Mouse (Mus musculus): ENCODE measurements around the gene Fam84b. TPM values are rescaled to one million over a fixed set of nuclear protein-coding genes. Genes with fewer than 3 reads are reported as not detected.

Gene Fam84b
- polyA plus RNA-seq, 1 experiment from 2014 or later = 32.1 TPM

GRCm38 (mm10) chr15:60779531-60779973 is 74.0 kb downstream of the Fam84b start:
- 76% methylated on average over 1 of the region's 1 CpGs for WGBS
- Histone ChIP-seq H3K36me3 (ENCODE audit: insufficient read depth) (no peaks in the 10 kb centered on the region), H3K4me3 (ENCODE audit: low read depth, low read length) (no peak overlapping the region), H3K4me1 (ENCODE audit: insufficient read depth) (no peaks in the 10 kb centered on the region), H3K9me3 (ENCODE audit: low read depth, low read length) (no peaks in the 10 kb centered on the region), H3K9ac (no peak overlapping the region), H3K27me3 (ENCODE audit: insufficient read depth, low read length) (no peaks in the 10 kb centered on the region), H3K4me2 (no peak overlapping the region), H3K27ac (ENCODE audit: low read depth) (no peak overlapping the region)
- DNase-seq (no peak), ATAC-seq (ENCODE audit: insufficient read depth) (no peak)
- no peak for TF ChIP-seq CTCF (IDR thresholded peaks at IDR 0.05; ENCODE audit: low read depth)

GRCm38 (mm10) chr15:60779063-60779462 is 74.5 kb downstream of the Fam84b start:
- no peaks in the 10 kb centered on the region for H3K4me1 ChIP-seq (ENCODE audit: insufficient read depth)
- H3K4me2 ChIP-seq = no peak overlapping the region
- no peak for ATAC-seq (ENCODE audit: insufficient read depth)
- no peak for DNase-seq
- no peak overlapping the region for H3K9ac ChIP-seq
- no peaks in the 10 kb centered on the region for H3K9me3 ChIP-seq (ENCODE audit: low read depth, low read length)
- H3K36me3 ChIP-seq (ENCODE audit: insufficient read depth) = no peaks in the 10 kb centered on the region
- TF ChIP-seq CTCF (IDR thresholded peaks at IDR 0.05; ENCODE audit: low read depth) = no peak
- H3K4me3 ChIP-seq (ENCODE audit: low read depth, low read length) = no peak overlapping the region
- H3K27me3 ChIP-seq (ENCODE audit: insufficient read depth, low read length) = no peaks in the 10 kb centered on the region
- 75% methylated on average over 4 of the region's 4 CpGs for WGBS
- no peak overlapping the region for H3K27ac ChIP-seq (ENCODE audit: low read depth)

Other genes starting within 250 kb of the Fam84b start
- gene A1bg, start 69.2 kb upstream of the Fam84b start, polyA plus RNA-seq (2014; fragmentation: Nextera tagmentation; extraction: Ambion mirVana) = not detected in 2 replicates